Comparison of ENCODE assay signal across 29 mouse cellular contexts in the genomic region with DNA sequence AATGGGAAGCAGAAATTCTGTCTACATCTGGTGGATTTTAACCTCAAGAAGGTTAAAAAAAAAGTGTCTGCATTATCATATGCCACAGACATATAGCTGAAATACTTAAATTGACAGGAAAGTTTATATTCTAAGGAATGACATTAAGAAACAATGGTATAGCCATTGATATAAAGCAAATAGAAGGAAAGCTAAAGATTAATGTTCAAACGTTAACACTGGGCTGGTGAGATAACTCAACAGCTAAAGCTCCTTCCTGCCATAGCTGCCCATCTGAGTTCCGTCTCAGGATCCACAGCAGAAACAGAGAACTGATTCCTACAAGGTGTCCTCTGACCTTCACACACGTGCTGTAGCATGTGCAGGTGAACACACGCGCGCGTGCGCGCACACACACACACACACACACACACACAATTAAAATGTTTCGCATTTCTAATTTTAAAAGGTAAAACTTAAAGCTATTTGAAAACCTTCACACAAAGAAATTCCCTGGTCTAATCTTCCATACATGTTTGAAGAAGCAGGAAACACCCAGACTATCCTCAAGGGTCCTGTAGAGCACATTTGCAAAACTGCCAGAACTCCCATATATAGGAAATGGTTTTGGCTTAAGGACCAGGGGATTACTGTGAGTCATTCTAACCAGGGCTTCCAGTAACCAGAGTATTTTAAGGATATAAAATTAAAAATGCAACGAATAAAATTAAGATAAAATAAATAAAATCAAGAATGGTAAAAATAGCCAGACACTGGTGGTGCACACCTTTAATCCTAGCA. TPM values are rescaled to one million over a fixed set of nuclear protein-coding genes. Genes with fewer than 3 reads are reported as not detected.
DNase-seq lines count a peak whose midpoint lies in the region; ATAC-seq and TF ChIP-seq lines count a peak whose summit lies in the region.
"Had no signal": no experiment of that assay in that cellular context is flagged by ENCODE, and none has a peak within 500 bp of the region (broad histone marks: within the 10 kb centered on the region; RNA-seq: fewer than 3 reads in every experiment).

No protein-coding gene starts in this region.

- 85% methylated on average over 11 of the region's 11 CpGs for WGBS in neural tube, embryonic 14.5 days
- 59% methylated on average over 11 of the region's 11 CpGs for WGBS in liver, postnatal 0 days (ENCODE audit: insufficient replicate concordance)
- WGBS in midbrain, embryonic 11.5 days, result 87% methylated on average over 11 of the region's 11 CpGs

- H3K4me3 ChIP-seq in neural tube, embryonic 14.5 days (ENCODE audit: low read depth, low read length), result no peak overlapping the region
- no peak overlapping the region for H3K4me3 ChIP-seq in bone marrow macrophage, adult 2 months (ENCODE audit: insufficient read depth, low read length)
- no peak overlapping the region for H3K4me3 ChIP-seq in liver, postnatal 0 days (ENCODE audit: low read depth, low read length)
- H3K4me3 ChIP-seq in midbrain, embryonic 11.5 days (ENCODE audit: low read depth, low read length), result no peak overlapping the region
- H3K4me3 ChIP-seq: embryonic facial prominence, embryonic 10.5 days; embryonic facial prominence, embryonic 15.5 days; heart, embryonic 10.5 days; heart, embryonic 15.5 days; hindbrain, embryonic 12.5 days; intestine, embryonic 15.5 days; liver, embryonic 15.5 days; lung, embryonic 15.5 days had no signal

- no peak for TF ChIP-seq CTCF in bone marrow macrophage, adult 2 months (IDR thresholded peaks at IDR 0.05; ENCODE audit: low read depth, low read length)
- TF ChIP-seq CTCF in liver, postnatal 0 days (IDR thresholded peaks at IDR 0.05; ENCODE audit: low read depth), result no peak

- H3K27ac ChIP-seq in neural tube, embryonic 14.5 days (ENCODE audit: low read depth, low read length), result no peak overlapping the region
- H3K27ac ChIP-seq in bone marrow macrophage, adult 2 months (ENCODE audit: insufficient read depth, low read depth, low read length), result peak overlapping the region; percentile 31; the same call in 1 of the 2 replicates
- H3K27ac ChIP-seq in liver, postnatal 0 days (ENCODE audit: low read depth), result 0 out of 2 replicates have a peak overlapping the region, but pooled peaks have one; percentile 18
- no peak overlapping the region for H3K27ac ChIP-seq in midbrain, embryonic 11.5 days (ENCODE audit: low read depth, low read length)
- H3K27ac ChIP-seq: embryonic facial prominence, embryonic 10.5 days; embryonic facial prominence, embryonic 15.5 days; heart, embryonic 10.5 days; heart, embryonic 15.5 days; hindbrain, embryonic 12.5 days; hindbrain, postnatal 0 days; intestine, embryonic 15.5 days; kidney, postnatal 0 days; lung, embryonic 15.5 days had no signal

- H3K4me2 ChIP-seq in neural tube, embryonic 14.5 days (ENCODE audit: low read depth, low read length), result peak overlapping the region; percentile 6; the same call in 1 of the 2 replicates
- H3K4me2 ChIP-seq in liver, postnatal 0 days (ENCODE audit: low read depth, low read length), result no peak overlapping the region
- H3K4me2 ChIP-seq in midbrain, embryonic 11.5 days, result no peak overlapping the region
- H3K4me2 ChIP-seq: embryonic facial prominence, embryonic 15.5 days; heart, embryonic 15.5 days; hindbrain, embryonic 12.5 days; intestine, embryonic 15.5 days; liver, embryonic 15.5 days; lung, embryonic 15.5 days had no signal

- no peak for DNase-seq in neural tube, embryonic 10.5 days (ENCODE audit: extremely low spot score, low spot score)
- DNase-seq in liver, postnatal 0 days, result no peak
- DNase-seq in midbrain, embryonic 11.5 days (ENCODE audit: low spot score, missing footprints), result no peak
- no peak for DNase-seq in testis, postnatal 10 days (ENCODE audit: low spot score)
- DNase-seq in right cerebral cortex, postnatal 4 days, result no peak
- DNase-seq: adrenal gland, postnatal 25 days; cerebellum, adult 18-20 months; cerebellum, postnatal 14 days; gastrocnemius, postnatal 25 days; heart, adult 11 months; kidney, adult 8-10 months; kidney, postnatal 4 days; midbrain, embryonic 14.5 days; thymus, adult 18-20 months; thymus, postnatal 25 days had no signal

- H3K9ac ChIP-seq in neural tube, embryonic 14.5 days (replicated peaks; ENCODE audit: low read depth, low read length), result no peak overlapping the region
- H3K9ac ChIP-seq in liver, postnatal 0 days (replicated peaks), result no peak overlapping the region
- no peak overlapping the region for H3K9ac ChIP-seq in midbrain, embryonic 11.5 days (ENCODE audit: low read length)
- H3K9ac ChIP-seq: embryonic facial prominence, embryonic 15.5 days; heart, embryonic 15.5 days; hindbrain, embryonic 12.5 days; intestine, embryonic 15.5 days; liver, embryonic 15.5 days; lung, embryonic 15.5 days had no signal

- no peaks in the 10 kb centered on the region for H3K9me3 ChIP-seq in neural tube, embryonic 14.5 days (ENCODE audit: control insufficient read depth, low read length)
- no peaks in the 10 kb centered on the region for H3K9me3 ChIP-seq in liver, postnatal 0 days (ENCODE audit: low read length)
- H3K9me3 ChIP-seq in midbrain, embryonic 11.5 days (ENCODE audit: control insufficient read depth, low read length), result no peaks in the 10 kb centered on the region
- H3K9me3 ChIP-seq: embryonic facial prominence, embryonic 10.5 days; embryonic facial prominence, embryonic 15.5 days; G1E; heart, embryonic 10.5 days; heart, embryonic 15.5 days; hindbrain, embryonic 12.5 days; intestine, embryonic 15.5 days; liver, embryonic 15.5 days; lung, embryonic 15.5 days had no signal

- no peaks in the 10 kb centered on the region for H3K36me3 ChIP-seq in neural tube, embryonic 14.5 days (ENCODE audit: control insufficient read depth, insufficient read depth, low read length)
- H3K36me3 ChIP-seq in liver, postnatal 0 days (replicated peaks; ENCODE audit: insufficient read depth, low read length), result no peaks in the 10 kb centered on the region
- no peaks in the 10 kb centered on the region for H3K36me3 ChIP-seq in midbrain, embryonic 11.5 days (ENCODE audit: control insufficient read depth, insufficient read depth, low read length)
- H3K36me3 ChIP-seq: embryonic facial prominence, embryonic 10.5 days; embryonic facial prominence, embryonic 15.5 days; heart, embryonic 10.5 days; heart, embryonic 15.5 days; hindbrain, embryonic 12.5 days; intestine, embryonic 15.5 days; liver, embryonic 15.5 days; lung, embryonic 15.5 days had no signal

- H3K27me3 ChIP-seq in neural tube, embryonic 14.5 days (ENCODE audit: control insufficient read depth, insufficient read depth, low read length), result no peaks in the 10 kb centered on the region
- no peaks in the 10 kb centered on the region for H3K27me3 ChIP-seq in liver, postnatal 0 days (ENCODE audit: insufficient read depth, low read length)
- H3K27me3 ChIP-seq in midbrain, embryonic 11.5 days (ENCODE audit: control insufficient read depth, insufficient read depth, low read length), result no peaks in the 10 kb centered on the region
- H3K27me3 ChIP-seq: embryonic facial prominence, embryonic 15.5 days; heart, embryonic 15.5 days; hindbrain, embryonic 12.5 days; intestine, embryonic 15.5 days; liver, embryonic 15.5 days; lung, embryonic 15.5 days had no signal

- peak; percentile 54; the same call in 1 of the 2 replicates for TF ChIP-seq EP300 in liver, postnatal 0 days (IDR thresholded peaks at IDR 0.05; ENCODE audit: low read depth)

- no peak for TF ChIP-seq POLR2A in bone marrow macrophage, adult 2 months (IDR thresholded peaks at IDR 0.05; ENCODE audit: borderline replicate concordance, low read depth, low read length)

- no peak for ATAC-seq in neural tube, embryonic 14.5 days (ENCODE audit: low read depth)
- no peak for ATAC-seq in liver, postnatal 0 days
- ATAC-seq in midbrain, embryonic 11.5 days (ENCODE audit: low FRiP score), result no peak
- ATAC-seq: forebrain, embryonic 14.5 days; hindbrain, postnatal 0 days; intestine, embryonic 15.5 days had no signal

- H3K4me1 ChIP-seq in neural tube, embryonic 14.5 days (ENCODE audit: control insufficient read depth, insufficient read depth, low read length), result peaks cover 29% of the 10 kb centered on the region
- H3K4me1 ChIP-seq in bone marrow macrophage, adult 2 months (ENCODE audit: control insufficient read depth, insufficient read depth, low read length), result peaks cover 70% of the 10 kb centered on the region
- peaks cover 64% of the 10 kb centered on the region for H3K4me1 ChIP-seq in liver, postnatal 0 days (ENCODE audit: insufficient read depth)
- peaks cover 3% of the 10 kb centered on the region for H3K4me1 ChIP-seq in midbrain, embryonic 11.5 days (ENCODE audit: control insufficient read depth, insufficient read depth, low read length)

RNA-seq across cellular contexts. Expression of a gene that starts 6.1 kb away (rescaled TPM):
- 55.0 and 59.4 TPM in 2 replicates for polyA plus RNA-seq in neural tube, embryonic 14.5 days (2014; fragmentation: Nextera tagmentation; extraction: Ambion mirVana)
- polyA plus RNA-seq in bone marrow macrophage, adult 2 months (2012; ENCODE audit: insufficient read depth, insufficient read length, missing spikeins), result 137 and 139 TPM in 2 replicates
- polyA plus RNA-seq in liver, postnatal 0 days (2015; fragmentation: Nextera tagmentation; extraction: Ambion mirVana), result 14.9 and 17.1 TPM in 2 replicates
- polyA plus RNA-seq in midbrain, embryonic 11.5 days (2014; fragmentation: Nextera tagmentation; extraction: Ambion mirVana), result 17.6 and 18.1 TPM in 2 replicates

RNA-seq across cellular contexts. Expression of a gene that starts 28.2 kb away (rescaled TPM):
- 8.1 and 10.5 TPM in 2 replicates for polyA plus RNA-seq in neural tube, embryonic 14.5 days (2014; fragmentation: Nextera tagmentation; extraction: Ambion mirVana)
- polyA plus RNA-seq in bone marrow macrophage, adult 2 months (2012; ENCODE audit: insufficient read depth, insufficient read length, missing spikeins), result not detected in 2 replicates
- 0.34 and 0.44 TPM in 2 replicates for polyA plus RNA-seq in liver, postnatal 0 days (2015; fragmentation: Nextera tagmentation; extraction: Ambion mirVana)
- 2.3 TPM in 2 replicates for polyA plus RNA-seq in midbrain, embryonic 11.5 days (2014; fragmentation: Nextera tagmentation; extraction: Ambion mirVana)
- polyA plus RNA-seq: G1E had no signal

RNA-seq across cellular contexts. Expression of a gene that starts 59.5 kb away (rescaled TPM):
- polyA plus RNA-seq in neural tube, embryonic 14.5 days (2014; fragmentation: Nextera tagmentation; extraction: Ambion mirVana), result 5.5 and 6.7 TPM in 2 replicates
- polyA plus RNA-seq in bone marrow macrophage, adult 2 months (2012; ENCODE audit: insufficient read depth, insufficient read length, missing spikeins), result 2.0 and 2.4 TPM in 2 replicates
- 1.7 and 1.8 TPM in 2 replicates for polyA plus RNA-seq in liver, postnatal 0 days (2015; fragmentation: Nextera tagmentation; extraction: Ambion mirVana)
- 9.0 and 9.6 TPM in 2 replicates for polyA plus RNA-seq in midbrain, embryonic 11.5 days (2014; fragmentation: Nextera tagmentation; extraction: Ambion mirVana)

Comparison
In these comparisons a context has a peak if more than half of its experiments do, and no peak if none do; other contexts are left out.
1. H3K27ac ChIP-seq: peak in bone marrow macrophage, adult 2 months (single experiment) and liver, postnatal 0 days (single experiment); none in neural tube, embryonic 14.5 days (single experiment) and midbrain, embryonic 11.5 days (single experiment).